Mouse (Mus musculus) C2C12 (cell line): ENCODE data around the gene Arhgef17. TPM values are rescaled to one million over a fixed set of nuclear protein-coding genes. Genes with fewer than 3 reads are reported as not detected.

Source experiments
- H3K27me3 ChIP-seq: one replicate; pipeline ENCODE4 v1.6.1; 2011; ENCODE audit not compliant: control insufficient read depth, insufficient read depth, insufficient read length
- H3K36me3 ChIP-seq: one replicate; pipeline ENCODE4 v1.6.1; 2011; ENCODE audit not compliant: control insufficient read depth, insufficient read depth
- H3K4me3 ChIP-seq: one replicate; pipeline ENCODE4 v1.5.1; 2011; ENCODE audit warnings: mild to moderate bottlenecking, control low read depth; ENCODE audit not compliant: poor library complexity, insufficient read depth, severe bottlenecking
- H3K79me2 ChIP-seq: one replicate; pipeline ENCODE4 v1.6.1; 2011; ENCODE audit not compliant: control insufficient read depth, insufficient read depth
- H3K79me3 ChIP-seq: one replicate; pipeline ENCODE4 v1.6.1; 2011; ENCODE audit warnings: low read depth, control low read depth
- H3ac ChIP-seq: one replicate; pipeline ENCODE3; 2011; ENCODE audit warnings: low read depth; ENCODE audit not compliant: control insufficient read depth, insufficient read length
- CEBPB ChIP-seq: IDR thresholded peaks from one replicate; pipeline ENCODE4 v1.6.1; 2011; ENCODE audit warnings: low read depth, mild to moderate bottlenecking, control low read depth, moderate library complexity
- CTCF ChIP-seq: IDR thresholded peaks from one replicate; pipeline ENCODE4 v1.5.1; 2011; ENCODE audit not compliant: control insufficient read depth, insufficient read depth, insufficient read length
- FOSL1 ChIP-seq: IDR thresholded peaks from one replicate; pipeline ENCODE4 v1.8.0; 2011; ENCODE audit warnings: mild to moderate bottlenecking, low read length; ENCODE audit not compliant: poor library complexity, insufficient read depth, severe bottlenecking
- MAX ChIP-seq: IDR thresholded peaks from one replicate; pipeline ENCODE4 v1.6.1; 2011; ENCODE audit warnings: mild to moderate bottlenecking, control low read depth
- MYOD1 ChIP-seq: IDR thresholded peaks from one replicate; pipeline ENCODE4 v1.6.1; 2011; ENCODE audit warnings: low read depth; ENCODE audit not compliant: control insufficient read depth, insufficient read length
- MYOG ChIP-seq: IDR thresholded peaks from one replicate; pipeline ENCODE4 v1.6.1; 2011; ENCODE audit not compliant: control insufficient read depth, insufficient read length; ENCODE audit errors: extremely low read depth
- USF1 ChIP-seq: IDR thresholded peaks from one replicate; pipeline ENCODE4 v1.6.1; 2011; ENCODE audit warnings: low read depth, mild to moderate bottlenecking, control low read depth, moderate library complexity
- polyA plus RNA-seq: library from polyadenylated mRNA; unstranded; fragments of >200 nt; fragmentation: generic; extraction: Trizol; gene quantifications from one replicate; pipeline ENCODE4 v1.2.1, GENCODE M21; 2012; ENCODE audit warnings: missing spikeins

The Arhgef17 gene
- polyA plus RNA-seq, 1 experiment: 35.4 TPM

- Histone ChIP-seq H3K79me3 (no peaks in the 10 kb centered on the region), H3K79me2 (no peaks in the 10 kb centered on the region), H3K36me3 (peaks cover 18% of the 10 kb centered on the region), H3K27me3 (no peaks in the 10 kb centered on the region), H3ac (no peak overlapping the region), H3K4me3 (no peak overlapping the region)
- TF ChIP-seq USF1: no peak
- TF ChIP-seq FOSL1: no peak
- no peak for TF ChIP-seq CTCF
- no peak for TF ChIP-seq MYOD1
- TF ChIP-seq CEBPB: no peak
- no peak for TF ChIP-seq MYOG
- TF ChIP-seq MAX: no peak
These were observed 56.1 kb downstream of the Arhgef17 start for GRCm38 (mm10) chr7:100875822-100876221.

DNA sequence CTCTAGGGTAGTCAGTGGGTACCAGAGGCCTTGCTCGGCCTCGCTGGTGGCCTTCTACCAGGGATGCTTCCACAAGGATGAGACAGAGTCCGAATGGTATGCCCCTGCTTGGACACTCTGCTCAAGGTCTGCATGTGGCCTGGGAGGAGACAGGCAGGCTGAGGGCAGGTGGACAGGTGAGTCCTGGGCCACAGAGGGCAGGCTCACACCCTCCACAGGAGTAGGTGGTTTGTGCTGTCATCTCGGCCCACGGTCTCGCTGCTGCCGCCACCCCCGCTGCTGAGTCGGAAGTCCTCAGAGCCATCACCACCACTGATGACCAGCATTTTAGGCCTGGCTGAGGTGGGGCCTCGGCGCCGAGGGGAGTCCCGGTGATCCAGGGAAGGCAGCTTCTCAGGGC is 58.7 kb downstream of the Arhgef17 start:
- H3K27me3 ChIP-seq: no peaks in the 10 kb centered on the region
- H3K79me3 ChIP-seq: no peaks in the 10 kb centered on the region
- no peaks in the 10 kb centered on the region for H3K79me2 ChIP-seq
- no peak overlapping the region for H3K4me3 ChIP-seq
- no peak for TF ChIP-seq MAX
- no peak for TF ChIP-seq CEBPB
- TF ChIP-seq USF1: no peak
- no peak for TF ChIP-seq MYOG
- TF ChIP-seq CTCF: no peak
- no peak for TF ChIP-seq FOSL1
- no peak for TF ChIP-seq MYOD1
- H3K36me3 ChIP-seq: peaks cover 5% of the 10 kb centered on the region
- no peak overlapping the region for H3ac ChIP-seq

DNA sequence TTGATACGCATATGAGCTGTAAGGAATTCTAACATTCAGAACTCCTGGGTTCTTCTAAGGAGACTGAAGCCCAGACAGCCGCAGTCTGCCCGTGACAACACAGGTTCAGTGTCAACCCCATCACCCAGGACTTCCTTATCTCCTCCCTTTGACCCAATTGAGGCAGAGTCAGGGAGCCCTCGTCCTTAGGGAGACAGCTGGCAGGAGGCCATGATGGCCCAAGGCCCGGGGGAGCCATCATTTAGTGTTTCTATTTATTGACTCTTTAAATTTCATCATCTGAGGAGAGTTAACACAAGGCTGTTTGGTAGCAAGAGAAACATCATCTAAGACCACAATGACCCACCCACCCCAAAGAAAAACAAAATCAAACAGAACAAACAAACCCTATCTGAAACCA is 60.0 kb downstream of the Arhgef17 start:
- Histone ChIP-seq H3ac (no peak overlapping the region), H3K79me2 (no peaks in the 10 kb centered on the region), H3K79me3 (no peaks in the 10 kb centered on the region), H3K27me3 (no peaks in the 10 kb centered on the region), H3K36me3 (peaks cover 5% of the 10 kb centered on the region), H3K4me3 (no peak overlapping the region)
- no peak for TF ChIP-seq FOSL1
- no peak for TF ChIP-seq USF1
- no peak for TF ChIP-seq CTCF
- no peak for TF ChIP-seq MAX
- TF ChIP-seq MYOD1: no peak
- no peak for TF ChIP-seq CEBPB
- no peak for TF ChIP-seq MYOG

GRCm38 (mm10) chr7:100871355-100871754 is 60.6 kb downstream of the Arhgef17 start:
- Histone ChIP-seq H3K36me3 (peaks cover 5% of the 10 kb centered on the region), H3K27me3 (no peaks in the 10 kb centered on the region), H3K79me3 (no peaks in the 10 kb centered on the region), H3K79me2 (no peaks in the 10 kb centered on the region), H3K4me3 (no peak overlapping the region), H3ac (no peak overlapping the region)
- TF ChIP-seq FOSL1 (no peak), MYOD1 (no peak), CEBPB (no peak), USF1 (no peak), MYOG (no peak), CTCF (no peak)

GRCm38 (mm10) chr7:100869877-100870629 is 61.9 kb downstream of the Arhgef17 start:
- H3K79me3 ChIP-seq: no peaks in the 10 kb centered on the region
- no peak overlapping the region for H3K4me3 ChIP-seq
- H3K36me3 ChIP-seq: peaks cover 5% of the 10 kb centered on the region
- no peaks in the 10 kb centered on the region for H3K79me2 ChIP-seq
- H3ac ChIP-seq: no peak overlapping the region
- TF ChIP-seq USF1: no peak
- TF ChIP-seq MYOD1: no peak
- no peak for TF ChIP-seq FOSL1
- no peak for TF ChIP-seq MAX
- no peak for TF ChIP-seq CEBPB
- TF ChIP-seq CTCF: no peak
- no peak for TF ChIP-seq MYOG
- no peaks in the 10 kb centered on the region for H3K27me3 ChIP-seq

- Histone ChIP-seq H3K36me3 (peaks cover 3% of the 10 kb centered on the region), H3ac (no peak overlapping the region), H3K27me3 (no peaks in the 10 kb centered on the region), H3K79me3 (no peaks in the 10 kb centered on the region), H3K79me2 (no peaks in the 10 kb centered on the region), H3K4me3 (no peak overlapping the region)
- no peak for TF ChIP-seq MYOG
- TF ChIP-seq FOSL1: no peak
- TF ChIP-seq MYOD1: no peak
- no peak for TF ChIP-seq CEBPB
- no peak for TF ChIP-seq USF1
- no peak for TF ChIP-seq MAX
- TF ChIP-seq CTCF: no peak
These were observed 63.4 kb downstream of the Arhgef17 start for GRCm38 (mm10) chr7:100868551-100868950.
